Mouse (Mus musculus) left cerebral cortex, adult 8-10 months (tissue): Measurements from ENCODE around the gene Zmym4. TPM values are rescaled to one million over a fixed set of nuclear protein-coding genes. Genes with fewer than 3 reads are reported as not detected.
"Not testable (repeated sequence)": the region's sequence is repeated elsewhere in the genome, so short reads cannot be mapped to it uniquely, and the experiment has no call there.

ENCODE experiments used
- DNase-seq, 2 experiments: peaks; one replicate each; pipeline ENCODE4 v3.0.0; 2022; ENCODE audit warnings: low spot score in 2 of 2
- total RNA-seq, 4 experiments: library from RNA; stranded (reverse); gene quantifications; 2 replicates each; pipeline ENCODE4 v1.2.4; 2022

Zmym4 gene
- total RNA-seq, result 10 to 100 TPM; 52.1 to 61.7 (median 57.4) TPM

GRCm38 (mm10) chr4:126967864-126968821 is at the start of gene Zmym4:
TSS of gene Zmym4 (minus strand) at chr4:126968135.
- DNase-seq, result peak; percentile 78 to 95

- DNase-seq, result no peak
Observed at GRCm38 (mm10) chr4:127016366-127016765, 48.4 kb upstream of the Zmym4 start.

- DNase-seq, result peak; percentile 63 to 73
Observed at GRCm38 (mm10) chr4:127015294-127015993, 47.5 kb upstream of the Zmym4 start.

- peak; percentile 46 to 57 for DNase-seq
Observed at GRCm38 (mm10) chr4:127005113-127005936, 37.4 kb upstream of the Zmym4 start.

GRCm38 (mm10) chr4:127004384-127004783 is 36.4 kb upstream of the Zmym4 start:
- no peak for DNase-seq

- no peak for DNase-seq
Observed at GRCm38 (mm10) chr4:127000601-127001105, 32.7 kb upstream of the Zmym4 start.

GRCm38 (mm10) chr4:126999372-126999771 is 31.4 kb upstream of the Zmym4 start:
- DNase-seq, result not testable (repeated sequence)

GRCm38 (mm10) chr4:126992356-126992755 is 24.4 kb upstream of the Zmym4 start:
- no peak for DNase-seq

GRCm38 (mm10) chr4:126990553-126990952 is 22.6 kb upstream of the Zmym4 start:
- no peak for DNase-seq

- DNase-seq, result no peak
Observed at GRCm38 (mm10) chr4:126988503-126988902, 20.6 kb upstream of the Zmym4 start.

GRCm38 (mm10) chr4:126986768-126987167 is 18.8 kb upstream of the Zmym4 start:
- DNase-seq, result no peak

- DNase-seq, result not testable (repeated sequence)
Observed at GRCm38 (mm10) chr4:126983736-126984525, 16.0 kb upstream of the Zmym4 start.

GRCm38 (mm10) chr4:126983321-126983720 is 15.4 kb upstream of the Zmym4 start:
- DNase-seq, result no peak

GRCm38 (mm10) chr4:126978706-126979105 is 10.8 kb upstream of the Zmym4 start:
- DNase-seq, result no peak

- no peak for DNase-seq
Observed at GRCm38 (mm10) chr4:126977467-126977866, 9.5 kb upstream of the Zmym4 start.

GRCm38 (mm10) chr4:126967241-126967863 is 583 bp downstream of the Zmym4 start:
- DNase-seq, result peak in 1 of 2 experiments; percentile 8

GRCm38 (mm10) chr4:126958682-126959081 is 9.3 kb downstream of the Zmym4 start:
- DNase-seq, result no peak

GRCm38 (mm10) chr4:126958261-126958660 is 9.7 kb downstream of the Zmym4 start:
- DNase-seq, result no peak

GRCm38 (mm10) chr4:126957434-126957833 is 10.5 kb downstream of the Zmym4 start:
- DNase-seq, result no peak

- DNase-seq, result not testable (repeated sequence)
Observed at GRCm38 (mm10) chr4:126950801-126951200, 17.1 kb downstream of the Zmym4 start.
